Mouse (Mus musculus) G1E (cell line): ENCODE data around the gene Pomp.

Source experiments
- CTCF ChIP-seq: IDR thresholded peaks from 2 replicates; pipeline ENCODE4 v1.5.1; 2012; ENCODE audit warnings: low read depth, low read length, inconsistent platforms, mixed read lengths
- GATA1 ChIP-seq: IDR thresholded peaks from 2 replicates; pipeline ENCODE4 v1.6.1; 2012; ENCODE audit warnings: borderline replicate concordance, low read length, inconsistent platforms, mixed read lengths
- GATA2 ChIP-seq: IDR thresholded peaks from 2 replicates; pipeline ENCODE4 v1.6.1; 2012; ENCODE audit warnings: low read depth, low read length, inconsistent platforms, borderline replicate concordance
- TAL1 ChIP-seq: conservative IDR thresholded peaks from 2 replicates; pipeline ENCODE4 v1.6.1; 2012; ENCODE audit warnings: low read depth, low read length, inconsistent platforms, mixed read lengths

DNA sequence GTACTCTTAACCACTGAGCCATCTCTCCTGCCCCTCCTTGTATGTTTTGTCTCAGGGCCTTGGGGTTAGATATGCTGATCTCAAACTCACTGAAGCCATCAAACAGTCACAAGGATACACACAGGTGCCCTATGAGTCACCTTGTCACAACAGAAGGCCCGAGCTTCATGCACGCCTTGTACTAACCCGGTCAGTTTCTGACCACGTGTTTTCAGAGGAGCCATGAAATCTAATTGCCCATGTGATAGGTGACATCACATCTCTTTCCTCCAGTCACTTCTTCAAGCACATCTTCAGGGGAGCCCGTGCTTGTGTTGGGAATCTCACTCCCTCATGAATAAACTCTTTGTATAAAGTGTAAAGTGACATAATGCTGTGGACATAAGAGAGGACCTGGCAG is 64.4 kb downstream of the Pomp start:
- TF ChIP-seq CTCF (no peak), GATA1 (no peak), TAL1 (no peak), GATA2 (no peak)
